Mouse (Mus musculus): Measurements from ENCODE around the gene Ankrd37.
A peak's percentile ranks its signal among the peaks of the same experiment; 100 is the strongest.

GRCm38 (mm10) chr8:45998228-45998627 is 7.3 kb downstream of the Ankrd37 start:
- TF ChIP-seq CTCF (IDR thresholded peaks at IDR 0.05) (peak; percentile 69), EP300 (IDR thresholded peaks at IDR 0.05) (no peak)
